Mouse (Mus musculus) heart, embryonic 15.5 days (tissue): ENCODE data around the gene Atf2. TPM values are rescaled to one million over a fixed set of nuclear protein-coding genes. Genes with fewer than 3 reads are reported as not detected.

ENCODE experiments used
- ATAC-seq: fragments of 200-750 bp; cut with Nextera tagmentation; replicated peaks from 2 replicates; pipeline ENCODE4 v1.8.0; 2017; ENCODE audit warnings: low read depth, moderate TSS enrichment; ENCODE audit not compliant: insufficient number of reproducible peaks, insufficient read depth, low FRiP score
- H3K27ac ChIP-seq: fragments of 300-500 bp; sonication (generic); 2 replicates; pipeline ENCODE4 v1.5.1; 2015; ENCODE audit warnings: mild to moderate bottlenecking, inconsistent platforms
- H3K27me3 ChIP-seq: fragments of 300-500 bp; sonication (generic); 2 replicates; pipeline ENCODE4 v1.6.1; 2015; ENCODE audit warnings: inconsistent platforms
- H3K36me3 ChIP-seq: fragments of 300-500 bp; sonication (generic); 2 replicates; pipeline ENCODE4 v1.6.1; 2015; ENCODE audit warnings: mild to moderate bottlenecking, inconsistent platforms
- H3K4me1 ChIP-seq: fragments of 300-500 bp; sonication (generic); replicated peaks from 2 replicates; pipeline ENCODE4 v1.6.1; 2015; ENCODE audit warnings: inconsistent platforms
- H3K4me2 ChIP-seq: fragments of 300-500 bp; sonication (generic); 2 replicates; pipeline ENCODE4 v1.6.1; 2015; ENCODE audit warnings: inconsistent platforms, mild to moderate bottlenecking, moderate library complexity
- H3K4me3 ChIP-seq: fragments of 300-500 bp; sonication (generic); 2 replicates; pipeline ENCODE4 v1.5.1; 2015; ENCODE audit warnings: mild to moderate bottlenecking, inconsistent platforms
- H3K9ac ChIP-seq: fragments of 300-500 bp; sonication (generic); 2 replicates; pipeline ENCODE4 v1.6.1; 2015; ENCODE audit warnings: mild to moderate bottlenecking, inconsistent platforms
- H3K9me3 ChIP-seq: fragments of 300-500 bp; sonication (generic); replicated peaks from 2 replicates; pipeline ENCODE4 v1.6.1; 2016; ENCODE audit warnings: inconsistent platforms
- WGBS: fragments of 180-500 bp; shearing (Covaris S2); methylation state at CpG from one replicate; pipeline ENCODE4 v1.1.7; 2015; ENCODE audit warnings: mixed read lengths; 5-methylcytosine and 5-hydroxymethylcytosine counted together
- polyA plus RNA-seq: library from polyadenylated mRNA; unstranded; fragments of >200 nt; fragmentation: Nextera tagmentation; extraction: Ambion mirVana; gene quantifications from 2 replicates; pipeline ENCODE4 v1.2.1, GENCODE M21; 2015

The Atf2 gene
- polyA plus RNA-seq, 1 experiment from 2014 or later: 38.1 TPM

- H3K4me2 ChIP-seq: peak within 1 kb of the TSS; percentile 96
- ATAC-seq: peak; percentile 83
- 0 out of 2 replicates have a peak, but pooled peaks cover 4% of the 10 kb centered on the region for H3K27me3 ChIP-seq
- H3K36me3 ChIP-seq: no peaks in the 10 kb centered on the region
- peak within 1 kb of the TSS; percentile 75 for H3K9ac ChIP-seq
- under 1% methylated on average over 117 of the region's 131 CpGs for WGBS
- H3K4me3 ChIP-seq: peak within 1 kb of the TSS; percentile 99
- peak within 1 kb of the TSS; percentile 68 for H3K27ac ChIP-seq
- H3K4me1 ChIP-seq: peaks cover 32% of the 10 kb centered on the region
- H3K9me3 ChIP-seq: no peaks in the 10 kb centered on the region
Observed at GRCm38 (mm10) chr2:73774786-73775682, 117.4 kb downstream of the Atf2 start, which contains the start of gene Chn1. Gene Chn1 (minus strand): TSS chr2:73775346.

GRCm38 (mm10) chr2:73772945-73773344 lies 119.5 kb downstream of the Atf2 start:
- H3K9ac ChIP-seq: no peak overlapping the region

GRCm38 (mm10) chr2:73768669-73769068 lies 123.8 kb downstream of the Atf2 start:
- 79% methylated on average over 4 of the region's 4 CpGs for WGBS
- no peak for ATAC-seq

More at GRCm38 (mm10) chr2:73772945-73773344, 119.5 kb downstream of the Atf2 start:
- Histone ChIP-seq H3K27ac (no peak overlapping the region), H3K27me3 (0 out of 2 replicates have a peak, but pooled peaks cover 4% of the 10 kb centered on the region), H3K4me3 (no peak overlapping the region), H3K4me1 (peaks cover 20% of the 10 kb centered on the region), H3K4me2 (peak overlapping the region; percentile 96; the same call in 1 of the 2 replicates), H3K9me3 (no peaks in the 10 kb centered on the region), H3K36me3 (no peaks in the 10 kb centered on the region)
- WGBS: 29% methylated on average over 1 of the region's 1 CpGs
- no peak for ATAC-seq

More at GRCm38 (mm10) chr2:73768669-73769068, 123.8 kb downstream of the Atf2 start:
- Histone ChIP-seq H3K4me1 (peaks cover 14% of the 10 kb centered on the region), H3K27me3 (no peaks in the 10 kb centered on the region), H3K4me3 (no peak overlapping the region), H3K9me3 (no peaks in the 10 kb centered on the region), H3K27ac (no peak overlapping the region), H3K36me3 (no peaks in the 10 kb centered on the region), H3K9ac (no peak overlapping the region), H3K4me2 (no peak overlapping the region)

Other genes starting within 250 kb of the Atf2 start
- gene Chn1, start 117.3 kb downstream of the Atf2 start, polyA plus RNA-seq: 21.2 and 24.0 TPM in 2 replicates
- gene Atp5g3, start 18.7 kb upstream of the Atf2 start, polyA plus RNA-seq: 2,396 and 3,120 TPM in 2 replicates